Mouse (Mus musculus) lung, postnatal 25 days (tissue): ENCODE results near the gene Ptch2.

ENCODE experiments used
- DNase-seq: peaks from one replicate; pipeline ENCODE4 v3.0.0; 2022; ENCODE audit warnings: low spot score

Gene Ptch2

GRCm38 (mm10) chr4:117105127-117105526 lies 9.3 kb downstream of the Ptch2 start:
- DNase-seq = no peak

DNA sequence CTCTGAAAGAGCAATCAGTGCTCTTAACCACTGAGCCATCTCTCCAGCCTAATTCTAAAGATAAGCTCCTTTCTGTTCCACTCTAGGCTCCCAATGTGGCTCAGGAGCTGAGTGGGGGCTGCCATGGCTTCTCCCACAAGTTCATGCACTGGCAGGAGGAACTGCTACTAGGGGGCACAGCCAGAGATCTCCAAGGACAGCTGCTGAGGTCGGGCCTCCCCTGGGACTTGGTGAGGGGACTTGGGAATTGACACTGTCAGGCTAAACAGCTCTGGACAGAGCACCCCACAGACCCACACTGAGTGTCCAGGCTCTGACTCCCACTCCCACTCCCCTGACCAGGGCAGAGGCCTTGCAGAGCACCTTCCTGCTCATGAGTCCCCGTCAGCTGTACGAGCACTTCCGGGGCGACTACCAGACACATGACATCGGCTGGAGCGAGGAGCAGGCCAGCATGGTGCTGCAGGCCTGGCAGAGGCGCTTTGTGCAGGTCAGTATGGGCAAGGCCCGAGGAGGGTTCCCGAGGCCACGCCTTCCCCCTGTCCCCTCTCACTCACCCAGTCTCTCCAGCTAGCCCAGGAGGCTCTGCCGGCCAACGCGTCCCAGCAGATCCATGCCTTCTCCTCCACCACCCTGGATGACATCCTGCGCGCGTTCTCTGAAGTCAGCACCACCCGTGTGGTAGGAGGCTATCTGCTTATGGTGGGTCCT lies 12.1 kb downstream of the Ptch2 start:
- DNase-seq = no peak

DNA sequence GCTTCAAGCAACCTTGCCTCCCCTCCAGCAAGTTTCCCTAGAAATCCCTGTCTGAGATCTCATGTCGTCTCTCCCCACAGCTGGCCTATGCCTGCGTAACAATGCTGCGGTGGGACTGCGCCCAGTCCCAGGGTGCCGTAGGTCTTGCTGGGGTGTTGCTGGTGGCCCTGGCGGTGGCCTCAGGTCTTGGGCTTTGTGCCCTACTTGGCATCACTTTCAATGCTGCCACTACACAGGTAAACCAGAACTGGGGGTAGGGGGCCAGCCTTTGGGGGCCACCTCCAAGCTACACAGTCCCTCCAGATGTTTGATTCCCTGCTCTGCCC lies 12.6 kb downstream of the Ptch2 start:
- DNase-seq = no peak

DNA sequence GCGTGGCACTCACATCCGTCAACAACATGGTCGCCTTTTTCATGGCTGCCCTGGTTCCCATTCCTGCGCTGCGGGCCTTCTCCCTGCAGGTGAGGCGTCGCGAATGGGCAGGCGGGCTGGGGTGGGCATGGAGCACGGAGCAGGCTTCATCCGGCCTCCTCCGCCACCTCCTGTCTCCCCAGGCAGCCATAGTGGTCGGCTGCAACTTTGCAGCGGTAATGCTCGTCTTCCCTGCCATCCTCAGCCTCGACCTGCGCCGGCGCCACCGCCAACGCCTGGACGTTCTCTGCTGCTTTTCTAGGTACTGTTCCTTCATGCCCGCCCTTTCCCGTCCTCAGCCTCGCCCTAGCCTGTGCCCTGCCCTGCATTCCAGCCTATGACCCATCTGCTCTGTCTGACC lies 13.5 kb downstream of the Ptch2 start:
- no peak for DNase-seq

- no peak for DNase-seq
Measured at GRCm38 (mm10) chr4:117110249-117110648, 14.4 kb downstream of the Ptch2 start.

- DNase-seq = no peak
Measured at GRCm38 (mm10) chr4:117110985-117111384, 15.1 kb downstream of the Ptch2 start.

DNA sequence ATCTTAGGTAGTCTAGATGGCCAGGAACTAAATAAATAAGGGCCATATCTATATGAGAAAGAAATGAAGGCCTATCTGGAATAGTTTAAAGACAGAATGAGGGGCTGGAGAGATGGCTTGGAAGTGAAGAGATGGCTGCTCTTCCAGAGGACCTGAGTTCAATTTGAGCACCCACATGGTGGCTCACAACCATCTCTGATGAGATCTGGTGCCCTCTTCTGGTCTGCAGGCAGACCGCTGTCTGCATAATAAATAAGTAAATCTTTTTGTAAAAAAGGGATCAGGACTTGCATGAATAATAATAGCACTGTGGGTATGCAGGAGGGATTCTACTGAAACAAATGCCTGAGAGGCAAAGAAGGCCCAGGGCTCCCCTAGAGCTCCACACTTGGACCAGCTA lies 17.4 kb downstream of the Ptch2 start:
- DNase-seq = no peak

DNA sequence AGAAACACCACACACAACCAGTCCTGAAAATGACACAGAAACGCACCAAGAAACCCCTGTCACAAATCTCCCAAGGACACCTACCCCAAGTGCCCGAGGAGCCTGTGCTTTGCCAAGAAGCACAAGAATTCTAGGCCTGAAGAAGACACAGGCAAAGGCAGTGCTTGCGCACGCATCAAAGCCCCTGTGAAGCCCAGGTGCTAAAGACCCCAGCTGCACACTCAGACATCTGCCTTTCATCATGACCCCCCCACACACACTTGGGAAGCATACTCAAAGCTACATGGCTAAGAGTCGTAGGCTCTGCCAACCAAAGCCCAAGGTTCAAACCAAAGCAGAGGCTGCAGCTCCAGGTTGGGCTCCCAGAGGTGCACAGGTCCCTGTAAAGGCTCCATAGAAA lies 19.7 kb downstream of the Ptch2 start:
- DNase-seq = no peak

DNA sequence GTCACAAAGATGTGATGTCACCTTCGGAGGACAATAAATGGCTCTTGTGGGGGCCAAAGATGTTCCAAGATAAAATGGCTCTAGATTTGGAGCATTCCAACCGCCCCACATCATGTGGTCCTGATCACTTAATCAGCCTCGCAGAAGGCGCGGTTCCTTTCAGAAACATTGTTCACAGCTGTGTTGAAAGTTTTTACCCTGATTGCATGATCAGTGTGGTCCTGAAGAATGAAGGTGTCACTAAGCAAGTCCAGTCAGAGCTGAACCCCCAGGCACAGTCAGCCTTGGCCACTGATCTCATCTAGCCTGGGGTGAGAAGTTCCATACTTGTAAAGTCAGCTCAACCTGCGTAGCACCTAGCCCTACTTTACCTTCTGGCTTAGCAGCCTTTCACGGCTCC lies 22.1 kb downstream of the Ptch2 start:
- DNase-seq = no peak

GRCm38 (mm10) chr4:117119636-117120035 lies 23.8 kb downstream of the Ptch2 start:
- no peak for DNase-seq

DNA sequence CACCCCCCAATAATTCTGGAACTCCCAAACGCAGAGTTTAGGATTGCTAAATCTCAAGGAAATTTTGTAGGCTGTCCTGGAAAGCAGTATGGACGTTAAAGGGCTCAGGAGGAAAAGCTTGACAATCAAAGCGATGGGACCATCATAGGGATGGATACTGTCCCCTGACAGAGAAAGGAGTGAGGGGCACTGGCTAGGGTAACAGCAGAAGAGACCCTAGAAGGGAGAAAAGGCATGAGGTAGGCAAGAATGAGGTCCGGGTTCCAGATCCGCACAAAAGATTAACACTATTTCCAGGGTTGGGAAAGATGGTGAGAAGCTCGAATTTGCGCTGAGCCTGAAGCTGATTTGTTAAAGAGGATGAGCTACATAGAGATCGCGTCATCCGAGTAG lies 24.2 kb downstream of the Ptch2 start:
- no peak for DNase-seq

DNA sequence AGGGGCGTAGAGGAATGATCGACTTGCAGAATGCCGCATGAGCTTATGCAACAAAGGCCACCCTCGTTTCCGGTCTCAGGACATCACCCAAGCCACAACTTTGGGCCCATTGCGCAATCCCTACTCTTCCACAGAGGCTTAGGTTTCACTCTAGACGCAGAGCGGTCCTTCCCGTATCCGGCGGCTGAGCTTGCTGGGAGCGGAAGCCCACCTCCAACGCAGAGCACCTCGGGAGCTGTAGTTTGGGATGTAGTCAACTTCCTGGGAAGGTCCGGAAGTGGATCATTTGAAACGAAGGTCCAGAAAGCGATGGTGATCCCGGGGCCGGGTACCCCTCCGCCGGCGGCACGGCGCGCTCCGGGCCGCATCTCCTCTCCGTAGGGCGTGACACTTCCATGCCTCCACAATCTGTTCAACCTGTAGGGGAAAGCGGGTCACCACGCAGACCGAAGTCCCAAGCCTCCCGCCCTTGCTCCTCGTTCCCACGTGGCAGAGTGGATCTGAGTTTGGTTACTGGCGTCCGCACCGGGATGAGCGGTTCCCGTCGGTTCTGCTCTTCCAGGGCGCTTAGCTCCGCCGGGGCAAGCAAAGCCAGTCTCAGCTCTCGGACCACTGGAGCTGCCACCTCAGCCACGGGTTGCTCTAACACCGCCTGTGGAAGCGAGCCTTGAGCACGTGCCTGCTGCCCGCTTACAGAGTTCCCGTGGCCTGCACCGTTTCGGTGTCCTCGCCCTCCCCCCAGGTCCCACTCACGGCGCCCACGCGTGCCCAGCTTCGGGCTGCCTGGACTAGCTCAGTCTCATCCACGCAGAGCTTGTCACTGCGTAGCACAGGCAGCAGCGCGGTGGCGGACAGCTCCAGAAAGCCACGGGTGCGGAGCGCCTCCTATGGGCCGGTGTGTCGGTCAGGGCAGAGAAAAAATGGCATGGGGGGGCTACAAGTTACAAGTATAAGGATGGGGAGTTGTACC lies 24.9 kb downstream of the Ptch2 start:
- DNase-seq = peak; percentile 98

DNA sequence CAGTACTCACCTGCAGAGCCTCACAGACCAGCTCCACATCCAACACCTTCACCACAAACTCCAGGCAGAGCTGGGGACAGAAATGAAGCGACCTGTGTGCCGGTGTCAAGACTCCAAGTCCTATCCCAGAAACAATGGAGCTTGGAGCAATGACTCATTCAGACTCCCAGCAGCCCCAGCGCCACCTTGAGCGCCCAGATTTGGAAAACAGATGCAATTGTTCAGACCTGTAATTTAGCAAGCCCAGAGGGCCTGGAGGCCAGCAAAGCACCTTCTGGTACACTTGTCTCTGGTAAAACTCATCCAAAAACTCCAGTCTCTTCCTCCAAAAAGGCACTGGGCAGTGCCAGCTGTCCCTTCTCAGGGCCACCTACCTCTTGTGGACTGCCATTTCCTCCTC lies 26.3 kb downstream of the Ptch2 start:
- DNase-seq = no peak

- no peak for DNase-seq
Measured at GRCm38 (mm10) chr4:117123546-117124217, 27.8 kb downstream of the Ptch2 start.

DNA sequence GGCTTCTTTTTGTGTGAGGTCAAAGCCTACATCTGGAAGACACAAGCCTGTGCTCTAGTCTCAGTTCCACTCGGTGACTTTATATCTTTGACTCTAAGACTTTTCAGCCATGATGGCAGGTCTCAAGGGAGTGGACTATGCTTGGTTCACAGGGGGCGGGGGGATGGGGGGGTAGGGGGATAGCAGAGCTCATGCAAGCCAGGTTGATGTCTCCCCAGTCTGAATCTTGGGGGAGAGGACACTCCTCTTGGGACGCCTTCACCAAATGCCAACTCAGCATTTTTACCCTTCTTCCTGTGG lies 28.3 kb downstream of the Ptch2 start:
- DNase-seq = no peak

DNA sequence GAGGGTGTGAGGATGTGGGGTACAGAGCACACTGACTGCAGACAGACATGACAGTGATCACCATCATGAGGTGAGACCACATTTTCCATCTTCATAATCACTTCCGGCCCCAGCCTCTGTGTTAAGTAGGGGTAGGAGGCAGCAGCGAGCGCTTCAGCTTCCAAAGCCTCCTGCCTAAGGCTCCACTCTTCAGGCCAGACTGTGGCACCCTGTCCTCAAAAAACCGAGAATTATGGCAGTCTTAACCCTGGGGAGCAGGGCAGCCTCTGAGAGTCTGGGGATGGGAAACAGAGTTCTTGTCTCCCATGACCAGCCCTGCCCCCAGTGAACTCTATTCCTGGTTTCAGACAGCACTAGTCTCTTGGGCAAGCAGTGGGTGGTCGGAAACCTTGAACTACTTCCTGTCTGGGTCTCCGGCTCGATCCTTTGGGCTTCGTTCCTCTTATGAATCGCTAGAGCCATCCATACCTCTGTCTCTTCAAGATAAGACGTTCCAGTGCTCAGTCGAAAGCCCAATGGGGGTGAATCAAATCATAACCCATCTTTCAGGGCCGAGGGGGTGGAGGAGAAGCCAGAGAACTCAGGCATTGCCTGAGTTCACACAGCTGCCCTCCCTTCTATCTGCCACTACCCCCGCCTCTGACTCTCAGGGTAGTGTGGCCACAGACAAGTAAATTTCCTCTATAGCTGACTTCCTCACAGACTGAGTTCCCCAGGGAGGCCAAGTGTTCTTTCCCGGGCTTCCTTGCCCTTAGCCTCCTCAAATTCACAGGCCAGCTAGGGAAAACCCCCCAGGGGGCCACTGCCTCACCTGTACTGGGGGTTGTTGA lies 28.9 kb downstream of the Ptch2 start:
- peak; percentile 67 for DNase-seq

GRCm38 (mm10) chr4:117125348-117125909 lies 29.6 kb downstream of the Ptch2 start, which contains the start of gene Btbd19:
TSS of gene Btbd19 (minus strand) at chr4:117125725.
- peak; percentile 51 for DNase-seq

DNA sequence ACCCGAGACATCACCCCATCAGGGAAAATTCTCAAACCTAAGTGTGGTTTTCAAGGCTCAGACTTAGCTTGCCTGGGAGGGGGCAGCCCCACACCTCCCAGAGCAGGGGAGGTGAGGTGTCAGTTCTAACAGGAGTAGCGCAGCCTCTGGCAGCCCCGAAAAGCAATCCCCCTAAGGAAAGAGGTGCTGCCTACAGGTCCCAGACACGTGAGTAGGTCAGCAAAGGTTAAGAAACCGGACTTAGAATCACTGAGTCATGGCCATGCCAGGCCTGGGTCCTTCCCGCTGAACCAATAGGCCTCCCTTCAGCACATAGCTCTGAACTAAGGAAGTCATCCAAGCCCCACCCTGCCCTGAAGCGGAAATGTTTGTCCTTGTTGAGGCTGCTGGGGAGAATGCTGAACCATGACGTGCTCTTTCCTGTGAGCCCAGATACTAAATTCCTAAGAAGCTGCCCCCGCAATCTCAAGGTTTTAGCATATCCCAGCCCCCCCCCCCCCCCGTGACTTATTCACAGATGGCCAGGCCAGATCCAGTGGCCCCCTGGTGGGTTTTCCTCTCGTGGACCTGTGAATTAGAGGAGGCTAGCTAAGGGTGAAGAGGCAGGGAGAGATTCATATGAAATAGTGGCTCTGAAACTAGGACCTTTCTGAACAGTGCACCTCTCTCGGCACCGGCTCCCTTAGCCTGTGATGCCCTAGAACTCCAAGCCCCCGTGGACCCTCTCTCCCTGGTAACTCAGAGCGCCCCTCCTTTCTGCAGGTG lies 30.2 kb downstream of the Ptch2 start:
- DNase-seq = peak; percentile 94

- DNase-seq = no peak
Measured at GRCm38 (mm10) chr4:117126675-117127290, 30.9 kb downstream of the Ptch2 start, which contains the start of gene Tctex1d4. TSS of gene Tctex1d4 (plus strand) at chr4:117126794.

GRCm38 (mm10) chr4:117127991-117128686 lies 32.3 kb downstream of the Ptch2 start:
- DNase-seq = no peak
